Mouse (Mus musculus): Measurements from ENCODE around the gene Zc3h12c.
A peak's percentile ranks its signal among the peaks of the same experiment; 100 is the strongest.

Zc3h12c gene

DNA sequence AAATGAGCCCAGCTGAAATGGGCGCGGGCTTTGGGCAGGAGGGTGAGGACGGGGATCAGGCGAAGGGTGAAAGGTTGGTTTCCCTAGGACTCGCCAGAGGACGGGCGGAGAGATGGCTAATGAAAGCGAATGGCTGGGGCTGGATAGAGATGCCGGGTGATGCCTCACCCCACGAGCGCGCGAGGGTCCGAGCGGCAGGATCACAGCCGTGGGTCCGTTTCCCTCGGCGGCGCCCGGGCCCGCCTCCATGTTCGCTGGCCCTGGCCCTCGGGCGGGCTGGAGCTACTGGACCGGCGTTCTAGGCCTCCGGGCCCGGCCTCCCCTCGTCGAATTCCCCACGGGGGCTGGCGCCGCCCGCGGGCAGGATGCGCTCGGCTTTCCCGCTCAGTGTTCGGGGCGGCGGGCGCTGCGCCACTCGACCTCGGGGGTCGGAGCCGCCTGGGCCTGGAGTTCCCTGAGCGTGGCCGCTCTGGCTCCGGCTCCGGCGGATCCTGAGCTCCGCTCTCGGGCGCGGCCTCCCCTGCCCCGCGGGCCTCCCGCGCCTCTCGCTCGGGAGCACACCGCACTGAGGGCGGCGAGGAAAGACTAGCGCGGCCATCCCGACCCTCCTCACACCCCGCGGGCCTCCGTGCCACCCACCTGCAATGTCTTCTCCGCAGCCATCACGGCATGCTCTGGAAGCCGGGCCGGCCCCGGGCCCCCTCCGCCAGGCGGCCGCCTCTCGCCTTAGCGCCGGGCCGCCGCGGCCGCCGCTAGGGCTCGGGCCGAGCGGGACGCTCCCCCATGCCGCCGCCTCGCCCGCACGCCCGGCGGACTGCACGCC, at the start of gene Zc3h12c:
TSS of gene Zc3h12c (minus strand) at position 710 of the 823 bp plus-strand sequence.
- DNase-seq (ENCODE audit: low spot score) = peak; percentile 68

DNA sequence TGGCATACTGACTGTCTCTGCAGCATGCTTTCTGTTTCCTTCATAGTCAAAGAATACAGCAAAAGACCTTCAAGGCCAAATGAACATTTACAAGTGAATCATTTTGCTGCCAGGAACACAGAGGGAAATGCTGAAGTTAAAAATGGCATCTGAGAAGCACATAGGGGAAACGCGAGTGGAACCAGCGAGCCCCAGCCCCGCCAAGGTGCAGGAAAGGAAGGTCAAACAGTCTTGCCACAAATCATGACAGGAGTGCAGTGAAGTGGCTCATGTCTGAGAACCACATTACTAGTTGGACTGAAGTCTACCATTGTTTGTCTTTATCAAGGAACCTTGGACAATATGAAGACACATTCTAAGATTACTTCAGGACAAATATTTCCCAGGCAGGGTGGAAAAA, 49.3 kb upstream of the Zc3h12c start:
- DNase-seq (ENCODE audit: low spot score) = no peak

DNA sequence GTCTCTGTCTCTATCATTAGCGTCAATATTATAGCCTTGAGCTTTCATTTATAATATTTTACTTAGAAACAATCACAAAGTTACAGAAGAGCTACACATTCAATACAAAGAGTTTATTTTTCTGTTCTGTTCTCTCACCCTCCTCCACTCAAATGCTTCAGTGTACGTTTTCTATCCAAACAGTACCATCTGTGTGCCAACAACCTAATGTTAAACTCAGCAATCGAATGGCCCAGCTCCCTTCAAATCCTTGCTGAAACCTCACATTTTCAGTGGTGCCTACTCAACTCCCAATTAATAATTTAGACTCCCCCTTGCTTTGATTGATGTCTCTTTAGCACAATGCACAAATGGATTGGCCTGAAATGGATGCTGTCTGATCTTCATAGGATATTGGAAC, 46.9 kb upstream of the Zc3h12c start:
- no peak for DNase-seq (ENCODE audit: low spot score)

DNA sequence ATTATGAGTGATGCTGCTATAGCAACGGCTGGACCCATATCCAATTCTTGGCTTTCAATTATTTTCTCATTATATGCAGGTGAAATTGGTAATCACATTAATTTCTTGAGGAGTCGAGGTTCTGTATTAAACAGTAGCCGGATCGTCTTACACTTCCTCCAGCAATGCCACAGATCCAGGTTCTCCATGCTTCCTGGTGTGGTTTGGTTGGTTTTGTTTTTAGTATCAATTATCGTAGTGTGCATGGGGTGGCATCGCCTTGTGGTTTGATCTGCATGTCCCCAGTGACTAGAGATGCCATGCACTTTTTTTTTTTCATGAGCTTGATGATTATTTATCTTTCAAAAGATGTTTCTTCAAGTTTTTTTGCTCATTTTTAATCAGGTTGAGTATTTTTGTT, 44.0 kb upstream of the Zc3h12c start:
- DNase-seq (ENCODE audit: low spot score) = no peak

DNA sequence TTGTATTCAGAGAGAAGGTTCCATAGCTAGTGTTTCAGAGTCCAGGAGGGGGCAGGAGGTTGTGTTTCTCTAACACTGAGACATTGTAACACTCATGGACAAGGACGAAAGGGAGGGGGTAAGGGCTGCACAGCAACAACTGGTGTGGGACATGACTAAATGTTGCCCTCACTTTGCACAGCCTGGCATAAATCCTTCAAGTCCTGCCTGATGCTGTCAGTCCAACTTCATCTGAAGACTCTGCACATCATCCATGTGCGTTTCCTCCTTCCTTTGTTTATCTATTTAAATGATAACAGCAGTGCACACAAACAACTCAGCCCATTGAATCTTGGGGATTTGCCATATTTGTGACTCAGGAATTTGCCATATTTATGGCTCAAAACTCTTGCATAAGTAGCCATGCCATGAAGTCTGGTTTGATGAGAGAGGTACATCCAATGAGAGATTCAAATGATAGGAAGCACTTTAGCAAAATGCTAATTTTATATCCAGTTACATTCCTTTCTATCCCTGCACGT, 40.2 kb upstream of the Zc3h12c start:
- DNase-seq (ENCODE audit: low spot score) = no peak

DNA sequence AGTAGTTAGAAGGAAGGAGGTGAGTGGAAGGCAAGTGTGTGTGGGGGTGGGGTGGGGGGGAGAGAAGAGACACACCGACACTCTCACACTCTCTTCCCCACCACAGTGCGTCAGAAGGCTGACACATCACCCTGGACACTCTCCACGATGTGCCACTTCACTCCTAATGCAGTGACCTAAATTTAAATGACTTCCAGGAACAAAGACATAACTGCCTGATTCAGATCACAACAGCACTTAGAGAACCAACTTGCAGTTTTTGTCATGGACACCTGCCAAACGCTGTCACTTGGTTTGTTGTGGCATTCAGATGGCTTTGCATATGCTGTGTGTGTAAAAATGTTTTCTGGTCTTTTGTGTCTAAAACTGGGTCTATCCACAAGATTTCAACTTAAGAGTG, 34.8 kb upstream of the Zc3h12c start:
- DNase-seq (ENCODE audit: low spot score) = no peak

DNA sequence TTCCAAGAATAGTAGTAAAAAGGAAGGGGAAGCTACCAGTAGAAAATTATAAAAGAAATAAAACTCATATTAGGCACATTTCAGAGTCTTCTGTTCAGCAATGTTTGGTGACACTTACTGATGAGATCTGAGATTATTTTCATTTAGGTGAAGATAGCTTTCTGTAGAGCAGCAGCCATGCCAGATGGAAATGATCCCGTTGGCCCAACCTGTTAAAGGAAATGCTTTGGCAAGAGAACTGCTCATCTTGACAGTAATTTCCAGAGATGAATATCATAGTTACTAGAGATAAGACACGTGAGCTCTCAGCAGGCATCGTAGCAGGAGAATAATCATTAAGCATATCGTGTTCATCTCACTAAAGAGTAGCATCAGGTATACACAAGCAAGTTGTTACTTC, 31.9 kb upstream of the Zc3h12c start:
- DNase-seq (ENCODE audit: low spot score) = no peak

DNA sequence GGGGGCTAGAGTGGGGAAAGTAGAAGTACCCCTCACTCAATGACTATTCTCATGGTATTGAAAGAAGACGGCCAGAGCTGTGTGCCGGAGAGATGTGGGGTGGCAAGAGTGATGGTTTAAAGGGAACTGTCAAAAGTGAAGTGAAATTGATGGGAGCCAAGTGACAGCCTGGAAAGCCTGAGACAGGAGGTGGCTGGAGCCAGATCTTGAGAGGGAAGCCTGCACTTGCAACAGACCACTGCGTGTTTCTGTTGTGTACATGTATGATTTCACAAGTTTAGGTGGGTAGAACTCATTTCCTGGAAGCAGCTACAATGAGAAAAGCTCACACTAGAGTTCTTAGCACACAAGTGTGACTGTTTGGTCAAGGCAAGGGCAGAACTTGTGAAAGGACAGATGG, 27.5 kb upstream of the Zc3h12c start:
- no peak for DNase-seq (ENCODE audit: low spot score)

DNA sequence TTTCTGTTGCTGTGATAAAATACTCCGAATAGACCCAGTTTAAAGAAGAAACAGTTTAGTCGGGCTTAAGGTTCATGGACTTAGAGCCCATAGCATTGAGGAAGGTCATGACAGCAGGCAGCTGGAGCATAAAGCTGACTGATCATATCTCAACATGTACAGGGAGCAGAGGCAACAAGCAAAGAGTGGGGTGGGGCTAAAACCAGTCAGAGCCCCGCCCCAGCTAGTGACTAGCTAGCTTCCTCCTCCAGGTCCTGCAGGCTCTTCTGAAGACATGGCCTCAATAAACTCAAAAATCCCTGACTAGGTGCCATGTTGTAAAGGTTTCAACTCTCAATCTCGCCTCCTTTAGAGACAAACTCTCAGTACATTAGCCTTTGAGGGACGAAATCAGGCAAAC, 25.5 kb upstream of the Zc3h12c start:
- no peak for DNase-seq (ENCODE audit: low spot score)

DNA sequence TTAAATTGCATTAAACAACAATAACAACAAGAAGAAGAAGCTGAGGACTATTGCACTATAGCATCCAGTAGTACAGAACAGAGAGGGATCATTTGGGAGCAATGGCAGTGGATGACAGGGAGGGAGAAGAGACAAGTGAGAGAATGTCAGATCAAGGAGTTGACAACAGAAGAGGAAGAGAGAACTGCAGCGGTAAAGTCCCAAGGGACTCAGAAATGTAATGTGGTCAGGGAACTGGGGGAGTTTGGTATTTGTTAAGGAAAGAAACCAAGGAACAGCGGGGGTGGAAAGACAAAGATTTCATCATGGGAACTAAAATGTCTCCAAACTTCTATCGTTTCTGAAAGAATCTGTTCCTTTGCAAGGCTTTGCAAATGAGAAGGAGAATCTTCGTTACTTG, 22.5 kb upstream of the Zc3h12c start:
- no peak for DNase-seq (ENCODE audit: low spot score)

DNA sequence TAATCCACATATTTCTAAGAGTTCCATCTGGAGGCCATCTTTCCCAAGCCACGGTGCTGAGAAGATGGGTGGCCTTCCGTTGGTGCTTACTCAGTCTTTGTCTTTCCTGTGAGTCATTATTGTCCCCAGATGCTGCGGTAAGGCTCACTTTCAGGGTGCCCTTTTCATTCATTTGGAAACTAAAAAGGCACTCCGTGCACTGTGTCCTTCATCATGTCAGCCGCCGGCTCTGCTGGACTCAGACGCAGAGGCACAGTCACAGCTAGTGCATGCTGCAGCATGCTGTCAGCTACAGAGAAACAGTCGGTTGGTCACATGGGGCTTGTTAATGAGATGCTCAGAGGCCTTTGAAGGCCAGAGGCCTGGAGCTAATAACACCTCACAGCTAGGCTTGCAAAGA, 19.7 kb upstream of the Zc3h12c start:
- DNase-seq (ENCODE audit: low spot score) = no peak

DNA sequence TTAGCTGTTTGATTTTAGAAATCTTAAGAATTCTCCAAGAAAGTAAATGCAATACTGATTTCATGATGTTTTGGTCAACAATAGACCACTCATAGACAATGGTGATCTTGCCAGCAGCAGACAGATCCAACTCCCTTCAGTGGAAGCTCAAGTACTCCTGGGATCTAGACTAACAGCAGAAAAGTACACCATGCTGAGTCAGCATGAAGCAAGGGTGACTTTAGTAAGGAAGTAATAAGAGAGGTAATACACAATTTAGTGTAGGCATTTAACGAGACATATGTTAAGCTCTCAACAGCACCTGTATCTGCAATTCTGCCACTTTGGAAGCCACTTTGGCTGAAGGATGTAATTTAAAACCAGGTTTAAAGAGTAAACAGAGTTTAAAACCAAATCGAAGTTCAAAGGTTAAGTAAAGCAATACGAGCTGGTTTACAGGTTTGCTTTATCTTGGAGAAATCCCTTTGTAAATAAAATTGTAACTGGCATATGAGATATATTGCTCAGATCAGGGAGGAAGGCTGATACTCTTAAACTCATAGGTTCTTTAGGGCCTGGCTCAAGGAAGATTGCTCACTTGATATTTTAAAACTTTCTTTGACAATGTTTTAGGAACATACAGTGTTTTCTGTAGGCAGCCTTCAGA, 18.0 kb upstream of the Zc3h12c start:
- no peak for DNase-seq (ENCODE audit: low spot score)

DNA sequence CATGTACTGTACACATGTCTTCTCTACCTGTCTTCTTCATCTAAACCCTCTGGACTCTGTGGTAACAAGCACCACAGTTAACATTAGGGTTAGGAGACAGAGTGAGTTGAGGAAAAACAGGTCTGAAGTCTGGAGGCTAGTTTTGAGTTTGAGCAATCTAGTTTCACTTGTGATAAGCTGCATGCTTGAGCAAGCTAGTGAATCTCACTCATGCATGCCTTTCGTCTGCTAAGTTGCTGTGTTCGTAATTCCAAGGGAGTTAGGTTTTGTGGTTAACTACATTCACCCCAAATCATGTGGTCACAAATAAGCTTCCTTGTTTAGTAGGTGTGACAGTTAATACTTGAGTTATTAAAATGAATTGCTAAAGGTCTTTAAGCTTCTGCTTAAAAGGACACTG, 13.0 kb upstream of the Zc3h12c start:
- DNase-seq (ENCODE audit: low spot score) = no peak

DNA sequence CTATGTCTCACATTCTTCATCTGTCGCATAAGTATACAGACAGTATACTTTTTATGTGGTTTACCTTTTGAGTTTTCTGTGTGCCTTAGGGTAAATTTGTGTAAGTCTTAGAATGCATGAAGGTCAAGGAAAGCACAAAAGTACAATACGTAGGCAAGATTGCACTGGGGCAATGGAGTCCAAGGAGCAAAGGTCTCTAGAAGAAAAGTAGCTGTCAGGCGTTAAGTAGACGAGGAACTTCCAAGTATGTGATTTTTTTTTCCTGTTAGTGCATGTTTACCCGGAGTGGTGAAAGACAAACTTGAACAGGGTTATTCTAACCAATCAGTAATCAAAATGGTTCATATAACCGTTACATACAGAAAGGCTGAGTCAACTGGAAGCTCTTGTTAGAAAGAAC, 12.5 kb upstream of the Zc3h12c start:
- no peak for DNase-seq (ENCODE audit: low spot score)

DNA sequence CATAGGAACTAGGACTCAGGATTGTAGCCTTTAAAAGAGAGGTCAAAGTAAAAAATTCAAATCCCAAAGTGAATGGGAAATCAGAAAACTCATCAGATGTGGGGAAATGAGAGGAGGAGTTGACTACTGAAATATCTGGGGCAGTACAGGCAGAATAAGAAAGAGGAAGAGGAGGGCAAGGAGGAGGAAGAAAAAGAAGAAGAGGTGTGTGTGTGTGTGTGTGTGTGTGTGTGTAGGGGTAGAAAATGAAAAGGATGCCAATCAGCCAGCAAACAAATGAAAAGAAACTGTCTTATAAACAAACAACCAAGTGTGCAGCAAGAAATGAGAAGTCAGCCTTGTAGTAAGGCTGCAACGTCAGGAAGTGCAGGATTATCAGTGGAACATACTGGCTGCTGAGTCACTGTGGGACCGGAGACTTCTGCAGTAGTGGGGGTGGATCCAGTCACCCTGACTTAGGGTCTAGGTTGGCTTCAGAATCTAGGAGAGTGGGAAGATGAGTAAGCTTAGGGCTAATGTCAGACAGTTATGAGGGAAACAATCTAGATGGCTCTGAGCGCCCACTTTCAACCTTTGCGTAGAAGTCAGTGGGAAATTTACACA, 7.0 kb upstream of the Zc3h12c start:
- no peak for DNase-seq (ENCODE audit: low spot score)

DNA sequence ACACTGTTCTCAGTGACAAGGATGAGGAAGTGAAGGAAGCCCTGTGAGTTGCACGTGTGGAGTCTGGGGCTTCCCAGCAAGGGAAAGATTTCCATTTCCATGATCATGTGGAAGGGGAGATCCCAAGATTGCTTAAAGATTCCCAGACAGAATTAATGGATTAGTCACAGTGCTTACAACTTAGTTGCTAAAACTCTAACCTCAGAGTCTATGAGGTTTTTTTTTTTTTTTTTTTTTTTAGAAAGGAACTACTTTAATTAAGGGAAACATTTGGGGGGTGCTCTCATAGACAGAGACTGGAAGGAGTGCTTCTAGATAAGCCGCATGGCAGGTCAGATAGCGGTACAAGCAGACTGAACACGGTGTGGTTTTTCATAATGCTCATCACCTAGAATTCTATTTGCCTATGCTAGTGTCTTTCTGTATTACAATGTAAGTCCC, 6.3 kb upstream of the Zc3h12c start:
- no peak for DNase-seq (ENCODE audit: low spot score)

DNA sequence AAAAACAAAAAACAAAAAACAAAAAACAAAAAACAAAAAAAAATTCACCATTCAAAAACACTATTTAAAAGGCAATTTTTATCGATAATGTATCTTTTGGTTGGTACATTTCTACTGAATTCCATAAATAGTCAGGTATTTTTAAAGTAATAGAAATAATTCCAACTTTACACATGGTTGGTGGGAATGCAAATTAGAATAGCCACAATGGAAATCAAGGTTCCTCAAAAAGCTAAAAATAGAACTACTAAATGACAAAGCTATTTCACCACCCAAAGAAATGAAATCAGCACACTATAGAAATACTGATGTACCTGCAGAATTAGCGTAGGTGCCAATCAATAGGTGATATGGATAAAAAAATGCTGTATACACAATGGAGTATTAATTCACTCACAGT, 5.6 kb upstream of the Zc3h12c start:
- no peak for DNase-seq (ENCODE audit: low spot score)

DNA sequence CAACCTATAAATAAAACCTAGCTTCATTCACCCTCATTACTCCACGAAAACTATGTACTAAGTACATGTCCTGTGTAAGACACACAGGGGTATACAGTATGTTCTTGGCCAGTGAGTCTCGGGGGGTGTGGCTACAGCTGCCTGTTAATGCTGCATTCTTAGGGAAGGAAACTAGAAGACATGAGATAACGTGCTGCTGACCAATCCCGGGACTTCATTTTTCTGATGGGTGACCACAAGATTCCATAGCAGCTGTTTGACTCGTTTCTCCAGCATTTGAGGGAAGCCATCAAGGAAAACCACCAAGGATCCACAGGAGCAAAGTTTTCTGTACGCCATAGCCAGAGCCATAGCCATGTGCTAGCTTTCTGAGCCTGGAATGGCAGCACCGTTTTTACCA, 4.2 kb upstream of the Zc3h12c start:
- no peak for DNase-seq (ENCODE audit: low spot score)

DNA sequence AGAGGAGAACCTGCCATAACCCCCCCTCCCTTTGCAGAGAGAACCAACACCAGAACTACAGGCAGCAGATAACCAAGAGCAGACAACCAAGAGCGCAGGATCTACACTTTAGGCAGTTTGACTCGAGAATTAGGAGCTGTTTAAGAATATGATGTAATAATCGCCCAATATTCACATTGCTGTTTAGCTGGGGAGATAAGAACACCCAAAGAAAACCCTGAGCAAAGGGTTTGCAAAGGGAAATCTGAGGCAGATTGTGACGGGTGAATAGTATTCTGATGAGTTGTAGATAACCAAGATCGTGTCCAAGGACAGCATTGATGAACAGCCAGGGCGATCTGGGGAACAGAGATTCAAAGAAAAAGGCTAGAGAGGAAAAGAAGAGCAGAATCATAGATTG, 2.3 kb upstream of the Zc3h12c start:
- DNase-seq (ENCODE audit: low spot score) = no peak

DNA sequence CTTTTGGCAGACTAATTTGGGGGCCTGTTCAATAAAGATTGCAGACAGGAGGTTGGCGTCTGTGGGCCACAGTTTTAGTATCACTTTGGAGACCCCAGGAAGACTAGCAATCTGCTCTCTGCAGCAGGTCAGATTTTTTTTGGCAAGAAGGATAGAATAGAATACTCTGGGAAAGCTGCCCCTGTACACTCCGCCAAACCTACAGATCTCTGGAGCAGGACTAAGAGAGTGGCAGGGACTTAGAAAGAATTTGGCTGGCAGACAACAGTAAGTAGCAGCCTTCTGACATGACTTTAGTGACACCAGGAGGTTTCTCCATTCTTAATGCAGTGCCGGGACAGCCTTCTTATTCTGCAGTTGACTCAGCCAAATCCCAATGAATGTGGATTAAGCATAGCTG, 1.8 kb upstream of the Zc3h12c start:
- no peak for DNase-seq (ENCODE audit: low spot score)

DNA sequence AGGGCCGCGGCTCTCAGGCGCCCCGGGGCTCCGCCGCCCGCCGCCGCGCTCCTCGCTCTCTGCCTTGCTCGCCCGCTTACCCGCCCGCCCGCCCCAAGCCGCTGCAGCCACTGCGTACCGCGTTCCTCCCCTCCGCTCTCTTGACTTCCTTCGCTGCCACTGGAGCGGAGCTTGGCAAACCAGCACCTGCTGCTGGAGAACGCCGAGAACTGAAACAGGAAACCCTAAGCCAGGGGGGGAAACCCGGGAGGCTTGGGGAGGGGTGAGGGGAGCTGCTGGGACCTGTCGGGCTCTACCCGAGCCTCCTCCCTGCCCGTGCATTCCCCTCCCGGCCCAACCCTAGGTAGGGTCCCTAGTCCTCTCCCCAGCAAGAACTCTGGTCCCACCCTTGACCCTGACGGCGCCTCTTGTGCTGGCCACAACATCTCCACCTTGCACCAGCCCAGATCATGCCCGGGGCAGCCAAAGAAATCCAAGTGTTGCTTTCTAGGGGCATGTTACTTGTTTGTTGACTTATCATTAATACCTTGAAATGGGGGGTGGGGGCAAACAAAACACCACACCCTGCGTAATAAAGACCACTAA, 406 bp upstream of the Zc3h12c start:
- DNase-seq (ENCODE audit: low spot score) = no peak

DNA sequence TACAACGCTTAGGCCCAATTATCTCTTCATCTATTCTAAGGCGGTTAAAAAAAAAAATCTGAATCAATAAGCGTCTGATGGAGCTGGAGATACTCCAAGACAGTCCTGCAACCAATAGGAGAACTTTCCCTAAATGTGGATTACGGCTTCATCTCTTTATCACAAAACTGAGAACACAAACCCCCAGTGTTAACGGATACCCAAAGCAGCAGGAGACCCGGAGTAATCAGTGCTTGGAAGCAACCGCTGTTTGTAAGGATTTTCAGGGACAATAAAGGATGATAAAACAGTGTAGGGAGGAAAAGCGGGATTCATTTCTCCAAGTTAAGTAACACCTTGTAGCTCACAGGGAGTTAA, 888 bp downstream of the Zc3h12c start:
- no peak for DNase-seq (ENCODE audit: low spot score)

DNA sequence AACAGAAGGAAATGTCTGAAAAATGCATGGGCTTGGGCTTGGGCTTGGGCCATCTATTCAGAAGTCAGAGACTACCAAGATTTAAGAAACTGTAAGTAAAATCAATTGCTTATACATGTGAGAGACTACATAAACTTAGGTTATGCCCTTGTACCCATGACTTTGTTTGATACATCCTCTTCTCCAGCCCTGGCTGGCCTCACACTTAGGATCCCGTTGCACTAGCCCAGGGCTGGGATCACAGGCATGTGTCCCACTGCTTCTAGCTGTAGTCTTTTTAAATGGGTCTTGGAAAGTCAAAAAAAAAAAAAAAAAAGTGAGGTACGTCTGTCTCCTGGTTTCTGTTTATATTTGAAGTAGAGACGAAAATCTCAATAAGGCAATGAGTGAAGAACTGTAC, 1.3 kb downstream of the Zc3h12c start:
- DNase-seq (ENCODE audit: low spot score) = no peak

Data from ovary, postnatal 10 days (tissue).